Mouse (Mus musculus) liver, postnatal 0 days (tissue): Measurements from ENCODE around the gene Gm10518.

Experiments
- CTCF ChIP-seq: sonication (generic); IDR thresholded peaks from 2 replicates; pipeline ENCODE4 v1.5.1; 2016; ENCODE audit warnings: antibody characterized with exemption, low read depth
- EP300 ChIP-seq: IDR thresholded peaks from 2 replicates; pipeline ENCODE4 v1.6.1; 2016; ENCODE audit warnings: antibody characterized with exemption, low read depth, mild to moderate bottlenecking

DNA sequence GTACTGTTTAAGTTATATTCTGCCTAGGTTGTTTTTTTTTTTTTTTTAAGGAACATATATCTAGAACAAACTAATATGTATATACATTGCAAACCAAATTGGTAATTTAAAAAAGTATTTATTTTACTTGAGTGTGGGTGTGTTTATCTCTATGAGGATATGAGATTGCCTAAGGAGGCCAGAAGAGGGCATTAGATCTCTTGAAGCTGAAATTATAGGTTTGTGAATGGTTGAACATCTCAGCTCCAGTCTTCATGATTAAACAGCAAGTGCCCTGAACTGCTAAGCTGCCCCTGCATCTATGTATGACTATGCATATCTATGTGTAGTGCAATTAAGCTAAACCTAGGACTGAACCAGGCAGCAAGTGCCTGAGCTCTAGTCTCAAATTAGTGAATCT, 4.4 kb upstream of the Gm10518 start:
- no peak for TF ChIP-seq EP300
- TF ChIP-seq CTCF, result peak; percentile 38
